Mouse (Mus musculus) spleen, embryonic (tissue): ENCODE results near the gene Ppm1h.

Experiments
- CTCF ChIA-PET: fragments of 350-600 bp; sonication (Branson Sonifier 250); formaldehyde crosslinking; loops from one replicate; lab custom pipeline; 2022; lab: Charles Lee

Ppm1h gene

GRCm38 (mm10) chr10:122805866-122806265 is 127.3 kb downstream of the Ppm1h start:
- CTCF ChIA-PET: interaction anchor here (0.7 to 0.8 kb wide), 2 partner anchors 298 to 717 kb away, joined by 5 to 8 read pairs; no protein-coding TSS in a partner anchor

GRCm38 (mm10) chr10:122807127-122808105 is 128.9 kb downstream of the Ppm1h start:
- CTCF ChIA-PET: interaction anchor here (0.6 to 1.1 kb wide), 7 partner anchors 14 to 244 kb away, joined by 3 to 21 read pairs (median 4); no protein-coding TSS in a partner anchor

GRCm38 (mm10) chr10:122808186-122808585 is 129.6 kb downstream of the Ppm1h start:
- CTCF ChIA-PET: interaction anchor here (0.6 kb wide), 1 partner anchor 17 kb away, joined by 3 read pairs; no protein-coding TSS in a partner anchor

- CTCF ChIA-PET: no interaction called here
Observed at GRCm38 (mm10) chr10:122809851-122810250, 131.3 kb downstream of the Ppm1h start.

- CTCF ChIA-PET: no interaction called here
Observed at GRCm38 (mm10) chr10:122815094-122815493, 136.5 kb downstream of the Ppm1h start.

GRCm38 (mm10) chr10:122817741-122818140 is 139.2 kb downstream of the Ppm1h start:
- CTCF ChIA-PET: no interaction called here

- CTCF ChIA-PET: interaction anchor here (0.5 kb wide), 1 partner anchor 122 kb away, joined by 3 read pairs; no protein-coding TSS in a partner anchor
Observed at GRCm38 (mm10) chr10:122819808-122820207, 141.2 kb downstream of the Ppm1h start.

GRCm38 (mm10) chr10:122821549-122821948 is 143.0 kb downstream of the Ppm1h start:
- CTCF ChIA-PET: no interaction called here

GRCm38 (mm10) chr10:122823642-122824041 is 145.1 kb downstream of the Ppm1h start:
- CTCF ChIA-PET: no interaction called here

- CTCF ChIA-PET: no interaction called here
Observed at GRCm38 (mm10) chr10:122826696-122827331, 148.3 kb downstream of the Ppm1h start.

- CTCF ChIA-PET: no interaction called here
Observed at GRCm38 (mm10) chr10:122827719-122828414, 149.3 kb downstream of the Ppm1h start.

GRCm38 (mm10) chr10:122829801-122830217 is 151.2 kb downstream of the Ppm1h start:
- CTCF ChIA-PET: no interaction called here

- CTCF ChIA-PET: no interaction called here
Observed at GRCm38 (mm10) chr10:122830638-122831037, 152.1 kb downstream of the Ppm1h start.

- CTCF ChIA-PET: no interaction called here
Observed at GRCm38 (mm10) chr10:122842014-122842413, 163.5 kb downstream of the Ppm1h start.

- CTCF ChIA-PET: no interaction called here
Observed at GRCm38 (mm10) chr10:122842961-122843360, 164.4 kb downstream of the Ppm1h start.

GRCm38 (mm10) chr10:122845471-122845870 is 166.9 kb downstream of the Ppm1h start:
- CTCF ChIA-PET: no interaction called here

- CTCF ChIA-PET: no interaction called here
Observed at GRCm38 (mm10) chr10:122846476-122846875, 167.9 kb downstream of the Ppm1h start.

GRCm38 (mm10) chr10:122848020-122848457 is 169.5 kb downstream of the Ppm1h start:
- CTCF ChIA-PET: no interaction called here

GRCm38 (mm10) chr10:122851267-122852160 is 173.0 kb downstream of the Ppm1h start:
- CTCF ChIA-PET: no interaction called here

- CTCF ChIA-PET: no interaction called here
Observed at GRCm38 (mm10) chr10:122854571-122854970, 176.0 kb downstream of the Ppm1h start.
